Mouse (Mus musculus) embryo, embryonic 11 days (tissue): Measurements from ENCODE around the gene Cstf2.

ENCODE experiments used
- DNase-seq: peaks from one replicate; pipeline ENCODE4 v3.0.0-alpha.2; 2015

The Cstf2 gene

DNA sequence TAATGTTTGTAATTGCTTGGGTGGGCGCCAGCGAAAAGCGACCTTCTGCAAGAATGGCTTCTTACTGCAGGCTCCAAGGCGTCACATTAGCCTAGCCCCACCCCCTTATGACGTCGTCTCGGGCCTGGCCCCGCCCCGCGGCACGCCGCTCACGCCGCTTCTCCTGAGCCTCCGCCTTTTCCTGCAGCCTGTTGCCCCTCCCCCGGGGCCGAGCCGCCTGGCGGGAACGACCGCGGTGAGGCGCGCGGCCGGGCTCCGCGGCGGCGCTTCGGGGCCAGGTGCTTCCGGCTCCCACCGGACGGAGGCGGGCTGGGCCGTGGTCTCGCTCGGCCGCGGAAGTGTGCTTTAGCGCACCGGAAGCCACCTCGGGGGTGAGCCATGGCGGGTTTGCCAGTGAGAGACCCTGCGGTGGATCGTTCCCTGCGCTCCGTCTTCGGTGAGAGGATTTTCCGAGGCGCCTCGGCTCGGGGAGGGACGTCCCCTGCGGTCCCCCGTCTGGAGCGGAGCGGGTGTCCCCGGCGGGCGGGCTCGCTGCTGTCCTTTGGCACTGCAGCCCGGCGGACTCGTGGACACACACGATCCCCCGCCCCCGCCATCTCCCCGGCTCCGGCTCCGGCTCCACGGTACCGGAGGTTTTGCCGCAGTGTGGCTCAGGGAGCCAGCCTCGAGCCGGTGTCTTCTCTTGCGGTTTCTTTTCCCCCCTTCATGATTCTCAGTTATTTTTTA is at the start of gene Cstf2:
Cstf2 (plus strand) TSS at position 201 of the 726 bp plus-strand sequence.
- DNase-seq, result peak; percentile 91

DNA sequence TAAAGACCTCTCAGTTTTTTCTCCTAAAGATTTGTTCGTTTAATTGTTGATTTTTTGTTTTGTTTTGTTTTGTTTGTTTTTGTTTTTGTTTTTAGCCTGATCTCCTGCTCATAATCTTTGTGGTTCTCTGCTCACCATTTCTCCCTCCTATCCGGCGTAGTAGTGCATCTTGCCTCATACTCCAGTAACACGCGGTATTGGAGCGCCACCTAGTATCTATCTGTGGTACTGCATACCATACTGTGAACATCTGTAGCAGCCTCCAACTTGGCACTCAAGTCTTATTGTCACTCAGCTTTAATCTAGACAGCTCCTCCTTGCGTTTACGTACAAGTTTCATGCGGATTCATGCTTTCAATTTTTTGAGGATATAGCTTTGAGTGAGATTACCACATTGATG is 40.0 kb upstream of the Cstf2 start:
- DNase-seq, result peak; percentile 63

DNA sequence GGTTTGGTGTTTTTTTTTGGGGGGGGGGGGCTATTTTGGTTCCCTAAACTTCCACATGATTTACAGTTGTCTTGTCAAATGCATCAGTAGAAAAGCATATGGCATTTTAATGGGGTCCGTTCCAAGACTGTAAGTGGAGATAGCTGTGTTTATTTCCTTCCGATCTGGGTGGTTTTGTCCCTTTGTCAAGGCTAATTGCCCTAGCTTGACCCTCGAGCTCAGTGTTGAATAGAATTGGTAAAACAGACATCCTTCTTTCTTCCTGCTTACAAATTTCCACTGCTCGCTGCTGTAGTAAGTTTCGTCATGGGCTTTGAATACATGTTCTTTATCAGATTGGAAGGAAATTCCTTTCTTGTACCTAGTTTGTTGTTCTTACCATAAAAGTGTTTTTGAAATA is 38.3 kb upstream of the Cstf2 start:
- DNase-seq, result peak; percentile 1

DNA sequence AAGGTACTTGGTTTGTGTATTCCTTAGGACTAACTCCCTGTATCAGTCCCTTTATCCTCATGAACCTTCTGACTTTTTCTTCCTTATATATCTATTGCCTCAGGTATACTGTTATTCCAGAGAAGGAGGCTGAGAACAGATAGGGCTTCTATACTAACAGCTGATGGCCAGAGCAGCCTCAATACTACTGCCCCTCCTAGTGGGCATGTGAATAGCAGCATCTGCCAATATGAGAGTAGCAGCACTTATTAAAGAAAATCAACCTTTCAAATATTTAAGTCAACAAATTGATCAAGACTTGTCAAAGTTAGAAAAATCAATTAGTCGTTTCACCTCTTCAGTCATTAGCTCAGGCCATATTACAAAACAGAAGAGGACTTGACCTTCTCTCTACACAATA is 10.0 kb upstream of the Cstf2 start:
- DNase-seq, result peak; percentile 3

DNA sequence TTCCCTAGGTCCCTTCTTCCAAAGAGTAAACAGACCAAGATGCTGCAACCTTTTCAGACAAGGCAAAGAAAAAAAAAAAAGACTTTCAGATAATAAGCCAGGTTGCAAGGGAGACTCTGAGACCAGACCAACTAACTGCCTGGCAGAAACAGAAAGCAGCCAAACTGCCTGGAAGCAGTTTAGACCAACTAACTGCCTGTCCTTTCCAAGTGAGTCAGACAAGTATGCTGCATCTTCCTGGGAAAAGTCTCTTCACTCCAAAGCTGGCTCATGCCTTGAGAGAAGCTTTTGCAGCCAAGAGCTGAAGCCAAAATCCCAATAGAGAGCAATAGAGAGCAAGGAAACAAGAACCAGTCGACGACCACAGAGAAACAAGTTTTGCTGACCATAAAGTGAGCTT is 2.1 kb upstream of the Cstf2 start:
- no peak for DNase-seq

DNA sequence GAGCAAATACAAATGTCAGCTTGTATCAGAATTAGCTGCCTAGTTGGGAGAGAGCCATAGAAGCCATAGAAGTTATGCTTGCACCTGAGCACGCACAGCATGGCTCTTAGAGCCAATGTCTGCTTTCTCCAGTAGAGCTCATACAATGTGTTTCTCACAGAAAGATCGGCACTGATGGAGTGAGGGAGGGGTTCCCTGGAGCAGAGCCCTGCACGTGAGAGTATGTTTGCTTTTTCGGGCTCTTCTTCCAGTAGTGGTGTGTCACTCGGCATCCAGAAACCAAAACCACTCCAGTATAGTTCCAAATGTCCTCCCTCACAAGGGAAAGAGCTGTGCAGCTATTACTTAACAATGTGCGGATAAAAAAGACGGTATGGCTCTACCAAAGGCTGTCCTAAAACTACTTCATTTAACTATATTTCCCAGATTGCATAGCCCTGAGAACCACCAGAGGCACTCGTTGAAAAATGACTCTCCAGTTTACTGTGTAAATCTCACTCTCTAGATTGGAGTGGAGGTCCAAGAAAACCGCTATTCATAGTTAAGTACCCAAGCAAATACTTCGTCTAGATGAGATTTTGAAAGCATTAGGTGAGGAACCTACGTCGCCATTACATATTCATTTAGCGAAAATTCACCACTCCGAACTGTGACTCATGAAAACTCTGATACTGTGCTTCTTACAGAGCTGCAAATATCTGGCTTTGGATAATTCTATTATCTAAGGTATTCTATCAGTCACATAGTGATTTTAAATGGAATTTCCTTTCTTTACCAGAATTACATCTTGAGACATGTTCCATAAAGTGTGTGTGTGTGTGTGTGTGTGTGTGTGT is 729 bp upstream of the Cstf2 start:
- no peak for DNase-seq

DNA sequence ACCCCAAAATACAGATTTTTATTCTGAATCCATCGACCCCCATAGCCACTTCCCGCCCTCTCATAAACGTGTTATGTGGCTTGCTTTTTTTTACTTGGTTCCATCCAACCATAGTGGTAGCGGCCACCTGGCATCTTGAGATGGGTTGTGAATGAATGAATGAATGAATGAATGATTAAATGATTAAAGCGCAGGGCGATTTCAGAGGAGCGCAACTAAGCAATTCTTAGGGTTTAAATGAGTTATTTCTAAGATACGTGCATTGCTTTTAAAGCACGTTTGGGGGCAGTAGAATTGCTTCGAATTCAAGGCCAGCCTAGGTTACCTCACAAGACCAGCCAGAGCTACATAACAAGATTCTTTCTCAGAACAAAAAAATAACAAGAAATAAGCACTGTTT is 777 bp downstream of the Cstf2 start:
- peak; percentile 33 for DNase-seq

DNA sequence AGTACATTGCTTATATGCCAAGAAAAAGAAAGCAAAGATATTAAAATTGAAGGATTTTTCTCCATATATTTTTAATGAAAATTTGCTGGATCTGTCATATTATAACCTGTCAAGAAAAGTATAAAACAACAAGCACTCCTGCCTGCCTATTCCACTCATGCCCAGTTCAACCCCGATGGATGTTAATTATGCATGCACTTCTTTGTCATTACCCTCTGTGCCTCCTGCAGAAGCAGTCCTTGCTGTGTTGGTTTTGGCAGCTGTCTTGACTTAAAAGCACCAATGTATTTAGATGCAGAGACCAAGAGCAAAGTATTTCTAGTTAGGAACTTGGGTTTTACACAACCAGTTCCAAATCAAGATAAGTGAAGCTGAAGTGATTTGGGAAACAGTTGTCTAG is 26.5 kb downstream of the Cstf2 start:
- no peak for DNase-seq

DNA sequence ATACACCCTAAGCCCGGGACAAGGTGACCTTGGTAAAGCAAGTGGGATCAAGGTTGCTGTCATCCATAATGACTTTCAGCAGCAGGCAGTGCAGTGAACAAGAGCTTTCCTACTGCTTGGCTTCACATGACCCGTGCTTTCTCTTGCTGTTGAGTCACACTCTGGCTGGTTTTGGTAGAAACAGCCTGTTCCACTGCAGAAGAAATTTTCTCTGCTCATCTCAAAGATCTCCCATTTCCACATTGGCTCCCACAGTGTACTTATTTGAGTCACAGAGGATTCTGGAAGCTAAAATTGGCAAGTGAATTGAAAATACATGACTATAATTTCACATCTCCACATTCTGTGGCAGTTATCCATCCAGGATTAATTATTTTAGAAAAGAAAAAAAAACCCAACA is 43.7 kb downstream of the Cstf2 start:
- no peak for DNase-seq

DNA sequence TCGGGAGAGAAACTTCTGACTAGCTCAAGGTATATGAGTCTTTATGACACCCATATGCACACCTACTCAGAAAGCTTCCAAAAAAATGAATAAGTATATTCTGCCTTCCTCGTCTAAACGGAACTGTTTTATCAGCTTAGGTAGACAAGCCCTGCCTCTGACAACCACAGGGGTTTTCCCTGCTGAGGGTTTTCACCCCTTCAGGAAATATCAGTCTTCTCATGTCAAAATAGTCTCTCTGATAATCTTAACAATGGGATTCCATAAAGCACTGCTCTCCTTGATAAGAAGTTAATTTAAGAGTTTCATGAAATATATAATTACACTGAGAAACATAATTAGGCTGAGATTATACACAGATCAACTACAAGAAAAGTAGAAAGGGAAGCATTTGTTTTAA is 52.8 kb downstream of the Cstf2 start:
- DNase-seq, result no peak

DNA sequence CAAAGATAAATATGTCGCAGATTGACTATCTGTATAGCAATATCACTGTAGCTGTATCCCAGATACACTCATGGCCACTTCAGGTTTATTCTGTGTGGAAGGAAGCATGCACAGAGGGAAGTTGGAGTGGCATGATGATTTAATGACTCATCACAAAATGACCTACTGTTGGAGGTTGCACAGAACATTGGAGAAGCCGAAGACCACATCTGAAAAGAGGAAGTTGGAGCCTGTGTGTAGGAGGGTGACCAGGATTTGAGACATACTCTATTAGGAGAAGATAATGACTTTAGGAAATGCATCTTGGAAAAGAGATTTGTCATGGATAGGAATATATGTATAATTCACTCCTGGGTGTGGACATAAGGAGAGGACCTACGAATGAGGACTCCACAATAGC is 57.4 kb downstream of the Cstf2 start:
- DNase-seq, result no peak

DNA sequence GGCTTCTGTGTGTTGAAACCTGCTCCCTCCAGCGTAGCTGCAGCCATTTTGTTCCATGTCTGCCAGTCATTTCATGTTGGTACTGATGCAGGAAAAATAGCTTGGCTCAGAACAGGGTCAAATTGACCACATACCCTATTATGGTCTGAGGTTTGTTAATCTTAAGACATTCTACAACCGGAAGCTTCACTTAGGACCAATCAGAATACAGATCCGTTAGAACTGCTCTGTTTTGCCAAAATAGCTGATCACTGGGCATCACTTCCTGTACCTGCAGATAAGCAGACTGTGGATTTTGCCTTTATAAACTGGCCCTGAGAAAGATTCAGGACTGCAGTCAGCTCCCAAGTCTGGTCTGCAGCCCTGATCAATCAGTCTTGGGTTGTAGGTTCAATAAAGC is 69.6 kb downstream of the Cstf2 start:
- no peak for DNase-seq

DNA sequence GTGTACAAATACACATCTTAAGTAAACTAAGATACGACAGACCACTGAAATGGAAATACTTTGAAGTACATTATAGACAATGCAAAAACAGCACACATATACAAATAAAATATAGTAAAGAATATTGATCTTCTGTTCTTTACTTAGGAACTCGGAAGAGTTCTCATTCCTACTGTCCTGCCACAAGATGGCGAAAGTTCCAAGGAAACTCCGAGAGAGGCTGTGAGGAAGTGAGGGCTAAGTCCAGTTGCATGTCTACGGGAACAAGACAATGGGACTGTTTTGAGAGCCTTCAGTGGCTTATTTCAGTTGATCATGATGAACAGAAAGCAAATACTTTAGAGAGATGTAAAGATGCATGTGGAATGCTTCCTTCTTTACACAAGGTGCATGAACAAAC is 73.3 kb downstream of the Cstf2 start:
- peak; percentile 55 for DNase-seq

DNA sequence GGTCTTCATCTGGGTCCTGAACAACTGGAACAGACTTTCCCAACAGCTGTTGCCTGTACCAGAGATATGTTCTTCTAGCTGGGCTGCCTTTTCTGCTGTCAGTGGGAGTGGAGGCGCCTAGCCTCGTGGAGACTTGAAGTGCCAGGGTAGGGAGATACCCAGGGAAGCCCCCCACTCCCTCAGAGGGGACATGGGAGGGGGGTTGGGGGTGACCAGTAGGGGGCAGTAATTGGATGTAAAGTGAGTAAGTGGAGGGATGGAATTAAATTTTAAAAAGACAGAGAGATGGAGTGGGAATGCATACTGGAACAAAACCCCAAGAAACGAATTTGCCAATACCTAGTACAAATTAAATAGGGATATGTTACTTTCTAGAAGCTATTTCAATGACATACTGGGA is 74.8 kb downstream of the Cstf2 start:
- peak; percentile 6 for DNase-seq
